Mouse (Mus musculus) kidney, embryonic 15.5 days (tissue): ENCODE data around the gene Rgs11. TPM values are rescaled to one million over a fixed set of nuclear protein-coding genes. Genes with fewer than 3 reads are reported as not detected.
A peak's percentile ranks its signal among the peaks of the same experiment; 100 is the strongest.
"Not testable (repeated sequence)": the region's sequence is repeated elsewhere in the genome, so short reads cannot be mapped to it uniquely, and the experiment has no call there.

Experiments used
- ATAC-seq: fragments of 200-750 bp; cut with Nextera tagmentation; replicated peaks from 2 replicates; pipeline ENCODE4 v1.8.0; 2017; ENCODE audit warnings: moderate TSS enrichment; ENCODE audit not compliant: low FRiP score
- H3K27ac ChIP-seq: fragments of 300-500 bp; sonication (generic); 2 replicates; pipeline ENCODE4 v1.5.1; 2015; ENCODE audit warnings: mild to moderate bottlenecking, inconsistent platforms
- H3K27me3 ChIP-seq: fragments of 300-500 bp; sonication (generic); 2 replicates; pipeline ENCODE4 v1.6.1; 2015; ENCODE audit warnings: inconsistent platforms
- H3K36me3 ChIP-seq: fragments of 300-500 bp; sonication (generic); 2 replicates; pipeline ENCODE4 v1.6.1; 2015; ENCODE audit warnings: inconsistent platforms
- H3K4me1 ChIP-seq: fragments of 300-500 bp; sonication (generic); 2 replicates; pipeline ENCODE4 v1.6.1; 2015; ENCODE audit warnings: inconsistent platforms
- H3K4me2 ChIP-seq: fragments of 300-500 bp; sonication (generic); 2 replicates; pipeline ENCODE4 v1.6.1; 2015; ENCODE audit warnings: moderate library complexity, mild to moderate bottlenecking, inconsistent platforms
- H3K4me3 ChIP-seq: fragments of 300-500 bp; sonication (generic); replicated peaks from 2 replicates; pipeline ENCODE4 v1.5.1; 2015; ENCODE audit warnings: mild to moderate bottlenecking, inconsistent platforms
- H3K9ac ChIP-seq: fragments of 300-500 bp; sonication (generic); 2 replicates; pipeline ENCODE4 v1.6.1; 2015; ENCODE audit warnings: mild to moderate bottlenecking, inconsistent platforms
- H3K9me3 ChIP-seq: fragments of 300-500 bp; sonication (generic); replicated peaks from 2 replicates; pipeline ENCODE4 v1.6.1; 2016; ENCODE audit warnings: inconsistent platforms
- WGBS: fragments of 180-500 bp; shearing (Covaris S2); methylation state at CpG from one replicate; pipeline ENCODE4 v1.1.7; 2015; ENCODE audit warnings: mixed read lengths; 5-methylcytosine and 5-hydroxymethylcytosine counted together
- polyA plus RNA-seq: library from polyadenylated mRNA; unstranded; fragments of >200 nt; fragmentation: Nextera tagmentation; extraction: Ambion mirVana; gene quantifications from 2 replicates; pipeline ENCODE4 v1.2.1, GENCODE M21; 2015

Gene Rgs11
- 9.2 and 9.4 TPM in 2 replicates for polyA plus RNA-seq

GRCm38 (mm10) chr17:26202737-26203136 is at the start of gene Rgs11:
TSS of gene Rgs11 (plus strand) at chr17:26202951.
- peak within 1 kb of the TSS; percentile 95 for H3K4me2 ChIP-seq
- peak within 1 kb of the TSS; percentile 61 for H3K4me3 ChIP-seq
- peaks cover 61% of the 10 kb centered on the region for H3K27me3 ChIP-seq
- WGBS, result 1% methylated on average over 22 of the region's 22 CpGs
- peaks cover 6% of the 10 kb centered on the region for H3K36me3 ChIP-seq
- H3K27ac ChIP-seq, result no peak within 1 kb of the TSS
- ATAC-seq, result no peak
- peaks cover 51% of the 10 kb centered on the region for H3K4me1 ChIP-seq
- peak within 1 kb of the TSS; percentile 24 for H3K9ac ChIP-seq
- H3K9me3 ChIP-seq, result no peaks in the 10 kb centered on the region

- H3K36me3 ChIP-seq, result no peaks in the 10 kb centered on the region
- no peak overlapping the region for H3K27ac ChIP-seq
- no peak overlapping the region for H3K4me2 ChIP-seq
- no peak overlapping the region for H3K9ac ChIP-seq
- H3K27me3 ChIP-seq, result no peaks in the 10 kb centered on the region
- no peak for ATAC-seq
- H3K4me3 ChIP-seq, result no peak overlapping the region
- H3K9me3 ChIP-seq, result no peaks in the 10 kb centered on the region
- 88% methylated on average over 1 of the region's 1 CpGs for WGBS
- H3K4me1 ChIP-seq, result peaks cover 3% of the 10 kb centered on the region; the same call in 1 of the 2 replicates
These were observed 40.0 kb upstream of the Rgs11 start for GRCm38 (mm10) chr17:26162736-26163135.

GRCm38 (mm10) chr17:26168039-26168438 is 34.7 kb upstream of the Rgs11 start:
- H3K4me3 ChIP-seq, result no peak overlapping the region
- no peaks in the 10 kb centered on the region for H3K9me3 ChIP-seq
- no peaks in the 10 kb centered on the region for H3K36me3 ChIP-seq
- H3K9ac ChIP-seq, result no peak overlapping the region
- ATAC-seq, result no peak
- H3K4me1 ChIP-seq, result peaks cover 3% of the 10 kb centered on the region; the same call in 1 of the 2 replicates
- no peak overlapping the region for H3K4me2 ChIP-seq
- H3K27ac ChIP-seq, result no peak overlapping the region
- 85% methylated on average over 2 of the region's 2 CpGs for WGBS
- H3K27me3 ChIP-seq, result no peaks in the 10 kb centered on the region

GRCm38 (mm10) chr17:26175248-26175647 is 27.5 kb upstream of the Rgs11 start:
- peaks cover 56% of the 10 kb centered on the region for H3K36me3 ChIP-seq
- not testable (repeated sequence) for ATAC-seq, H3K27ac ChIP-seq, H3K9ac ChIP-seq, H3K4me2 ChIP-seq, H3K27me3 ChIP-seq, H3K4me3 ChIP-seq, H3K4me1 ChIP-seq, H3K9me3 ChIP-seq
- WGBS, result 93% methylated on average over 2 of the region's 2 CpGs

- no peak overlapping the region for H3K9ac ChIP-seq
- no peak overlapping the region for H3K4me3 ChIP-seq
- H3K9me3 ChIP-seq, result no peaks in the 10 kb centered on the region
- peaks cover 81% of the 10 kb centered on the region for H3K36me3 ChIP-seq
- H3K4me2 ChIP-seq, result no peak overlapping the region
- H3K27ac ChIP-seq, result no peak overlapping the region
- no peaks in the 10 kb centered on the region for H3K4me1 ChIP-seq
- ATAC-seq, result no peak
- H3K27me3 ChIP-seq, result no peaks in the 10 kb centered on the region
These were observed 24.1 kb upstream of the Rgs11 start for GRCm38 (mm10) chr17:26178611-26179010.

GRCm38 (mm10) chr17:26181179-26181578 is 21.6 kb upstream of the Rgs11 start:
- 94% methylated on average over 3 of the region's 3 CpGs for WGBS
- Histone ChIP-seq H3K36me3 (peaks cover 80% of the 10 kb centered on the region), H3K4me3 (no peak overlapping the region), H3K9ac (no peak overlapping the region), H3K9me3 (no peaks in the 10 kb centered on the region), H3K4me1 (no peaks in the 10 kb centered on the region), H3K27ac (no peak overlapping the region), H3K27me3 (no peaks in the 10 kb centered on the region), H3K4me2 (no peak overlapping the region)
- ATAC-seq, result no peak

GRCm38 (mm10) chr17:26187592-26187991 is 15.2 kb upstream of the Rgs11 start:
- Histone ChIP-seq H3K36me3 (peaks cover 98% of the 10 kb centered on the region), H3K4me2 (no peak overlapping the region), H3K4me1 (no peaks in the 10 kb centered on the region), H3K4me3 (no peak overlapping the region), H3K27me3 (no peaks in the 10 kb centered on the region), H3K27ac (no peak overlapping the region), H3K9ac (no peak overlapping the region), H3K9me3 (no peaks in the 10 kb centered on the region)
- no peak for ATAC-seq
- 95% methylated on average over 5 of the region's 5 CpGs for WGBS

GRCm38 (mm10) chr17:26188091-26188805 is 14.5 kb upstream of the Rgs11 start:
- no peak overlapping the region for H3K4me2 ChIP-seq
- ATAC-seq, result no peak
- no peak overlapping the region for H3K9ac ChIP-seq
- H3K4me3 ChIP-seq, result no peak overlapping the region
- no peaks in the 10 kb centered on the region for H3K9me3 ChIP-seq
- no peaks in the 10 kb centered on the region for H3K4me1 ChIP-seq
- H3K27me3 ChIP-seq, result no peaks in the 10 kb centered on the region
- H3K36me3 ChIP-seq, result peaks cover 97% of the 10 kb centered on the region
- H3K27ac ChIP-seq, result no peak overlapping the region
- WGBS, result 95% methylated on average over 11 of the region's 11 CpGs

GRCm38 (mm10) chr17:26191486-26191885 is 11.3 kb upstream of the Rgs11 start:
- WGBS, result 90% methylated on average over 7 of the region's 7 CpGs
- H3K4me1 ChIP-seq, H3K9ac ChIP-seq, H3K4me2 ChIP-seq, ATAC-seq, H3K27me3 ChIP-seq, H3K27ac ChIP-seq, H3K4me3 ChIP-seq, H3K9me3 ChIP-seq: not testable (repeated sequence)
- H3K36me3 ChIP-seq, result peaks cover 99% of the 10 kb centered on the region

- peaks cover 99% of the 10 kb centered on the region for H3K36me3 ChIP-seq
- H3K4me3 ChIP-seq, result no peak overlapping the region
- 96% methylated on average over 15 of the region's 15 CpGs for WGBS
- H3K4me2 ChIP-seq, result no peak overlapping the region
- no peak overlapping the region for H3K9ac ChIP-seq
- H3K4me1 ChIP-seq, result no peaks in the 10 kb centered on the region
- no peaks in the 10 kb centered on the region for H3K27me3 ChIP-seq
- no peak overlapping the region for H3K27ac ChIP-seq
- no peak for ATAC-seq
- H3K9me3 ChIP-seq, result no peaks in the 10 kb centered on the region
These were observed 10.1 kb upstream of the Rgs11 start for GRCm38 (mm10) chr17:26192481-26193190.

- Histone ChIP-seq H3K4me1 (peaks cover 37% of the 10 kb centered on the region), H3K4me2 (no peak within 1 kb of the TSS), H3K4me3 (no peak within 1 kb of the TSS), H3K36me3 (peaks cover 44% of the 10 kb centered on the region), H3K27me3 (peaks cover 47% of the 10 kb centered on the region), H3K9ac (no peak within 1 kb of the TSS), H3K9me3 (no peaks in the 10 kb centered on the region), H3K27ac (no peak within 1 kb of the TSS)
- WGBS, result 71% methylated on average over 4 of the region's 4 CpGs
- no peak for ATAC-seq
These were observed 3.9 kb upstream of the Rgs11 start, which contains the start of gene Pdia2 for GRCm38 (mm10) chr17:26198892-26199291. TSS of gene Pdia2 (minus strand) at chr17:26199087.

- peak; percentile 49; the same call in 1 of the 2 replicates for ATAC-seq
- Histone ChIP-seq H3K4me2 (peak overlapping the region; percentile 89), H3K9me3 (no peaks in the 10 kb centered on the region), H3K4me1 (peaks cover 51% of the 10 kb centered on the region), H3K4me3 (peak overlapping the region; percentile 61), H3K27ac (no peak overlapping the region), H3K9ac (peak overlapping the region; percentile 61), H3K27me3 (peaks cover 60% of the 10 kb centered on the region), H3K36me3 (peaks cover 23% of the 10 kb centered on the region)
- WGBS, result under 1% methylated on average over 91 of the region's 92 CpGs
These were observed 1.7 kb upstream of the Rgs11 start for GRCm38 (mm10) chr17:26200831-26201705.
